Mouse (Mus musculus): ENCODE measurements around the gene Rsad1. TPM values are rescaled to one million over a fixed set of nuclear protein-coding genes. Genes with fewer than 3 reads are reported as not detected.

Rsad1 gene
- polyA plus RNA-seq, 1 experiment: 12.5 TPM

DNA sequence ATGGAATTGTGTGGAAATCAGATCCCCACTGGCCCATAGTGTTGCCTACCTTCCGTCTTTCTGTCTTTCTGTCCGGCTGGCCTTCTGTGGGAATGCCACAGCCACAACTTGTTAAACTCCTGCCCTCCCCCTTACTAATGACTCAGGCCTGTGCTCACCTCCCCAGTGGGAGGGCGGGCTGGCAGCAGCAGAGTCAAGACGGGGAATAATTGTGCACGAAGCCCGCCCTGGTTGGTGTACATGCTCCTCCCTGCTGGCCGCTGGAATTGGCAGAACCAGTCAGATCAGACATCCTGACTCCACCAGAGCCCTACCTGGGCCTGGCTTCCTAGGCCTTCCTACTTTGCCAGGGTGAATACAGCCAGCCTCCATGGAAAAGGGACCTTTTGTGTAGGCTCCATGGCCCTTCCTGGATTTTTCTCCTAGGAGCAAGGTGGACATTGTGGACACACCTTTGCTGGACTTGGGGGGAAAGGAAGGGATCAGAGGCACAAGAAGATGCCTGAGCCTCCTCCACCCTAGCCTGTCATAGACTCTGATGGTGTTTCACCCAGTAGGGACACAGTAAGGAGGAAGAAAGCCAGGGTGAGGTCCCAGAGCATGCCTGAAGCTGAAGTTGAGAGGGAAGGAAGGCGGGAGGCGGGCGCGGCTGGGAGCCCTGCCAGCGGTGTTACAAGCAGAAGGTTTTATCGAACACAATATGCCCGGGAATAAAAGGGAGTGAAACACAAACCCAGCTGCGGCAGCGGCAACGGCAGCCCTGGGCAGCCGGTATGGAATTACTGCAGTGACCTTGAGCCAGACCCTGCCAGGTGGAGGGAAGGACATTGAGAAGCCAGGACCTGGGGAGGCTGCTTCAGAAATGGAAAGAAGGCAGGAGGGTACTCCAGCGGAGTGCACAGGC is 50.7 kb downstream of the Rsad1 start:
- DNase-seq (ENCODE audit: extremely low spot score in 1 of 2, low spot score in 1 of 2): peak in 1 of 2 experiments; percentile 65

DNA sequence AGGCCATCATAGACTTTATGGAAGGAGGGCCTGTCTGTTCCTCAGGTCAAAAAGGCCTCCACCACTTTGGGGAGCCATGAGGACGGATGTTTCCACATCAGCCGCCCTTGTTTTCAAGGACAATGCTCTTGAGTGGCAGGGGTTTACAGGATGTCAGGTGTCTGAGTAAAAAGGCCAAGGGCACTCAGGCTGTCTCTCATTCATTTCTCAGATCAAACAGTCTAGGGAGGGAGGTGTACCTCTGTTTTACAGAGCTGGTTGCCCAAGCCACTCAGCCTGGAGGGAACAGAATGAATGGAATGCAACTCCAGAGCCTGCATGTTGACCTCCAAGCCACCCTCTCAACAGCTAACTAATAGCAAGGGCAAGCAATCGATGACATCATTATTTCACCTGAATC is 53.6 kb downstream of the Rsad1 start:
- no peak for DNase-seq (ENCODE audit: extremely low spot score in 1 of 2, low spot score in 1 of 2)

DNA sequence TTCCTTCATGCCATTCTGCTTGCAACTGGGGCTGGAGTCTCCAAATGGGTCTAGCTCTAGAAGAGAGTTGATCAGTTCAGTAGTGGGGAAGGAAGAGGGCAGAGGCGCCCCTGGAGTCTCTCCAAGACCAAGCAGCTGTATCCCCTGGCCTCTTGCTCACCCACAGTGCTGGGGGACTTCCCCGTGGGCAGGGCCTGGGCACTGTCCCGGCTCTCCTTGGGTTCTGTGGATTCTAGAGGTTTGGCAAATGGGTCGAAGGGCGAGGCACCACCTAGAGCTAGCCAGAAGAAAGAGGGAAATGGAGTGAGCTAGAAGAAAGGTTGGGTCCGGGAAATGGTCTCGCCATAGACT is 57.3 kb downstream of the Rsad1 start:
- DNase-seq (ENCODE audit: extremely low spot score in 1 of 2, low spot score in 1 of 2): no peak

DNA sequence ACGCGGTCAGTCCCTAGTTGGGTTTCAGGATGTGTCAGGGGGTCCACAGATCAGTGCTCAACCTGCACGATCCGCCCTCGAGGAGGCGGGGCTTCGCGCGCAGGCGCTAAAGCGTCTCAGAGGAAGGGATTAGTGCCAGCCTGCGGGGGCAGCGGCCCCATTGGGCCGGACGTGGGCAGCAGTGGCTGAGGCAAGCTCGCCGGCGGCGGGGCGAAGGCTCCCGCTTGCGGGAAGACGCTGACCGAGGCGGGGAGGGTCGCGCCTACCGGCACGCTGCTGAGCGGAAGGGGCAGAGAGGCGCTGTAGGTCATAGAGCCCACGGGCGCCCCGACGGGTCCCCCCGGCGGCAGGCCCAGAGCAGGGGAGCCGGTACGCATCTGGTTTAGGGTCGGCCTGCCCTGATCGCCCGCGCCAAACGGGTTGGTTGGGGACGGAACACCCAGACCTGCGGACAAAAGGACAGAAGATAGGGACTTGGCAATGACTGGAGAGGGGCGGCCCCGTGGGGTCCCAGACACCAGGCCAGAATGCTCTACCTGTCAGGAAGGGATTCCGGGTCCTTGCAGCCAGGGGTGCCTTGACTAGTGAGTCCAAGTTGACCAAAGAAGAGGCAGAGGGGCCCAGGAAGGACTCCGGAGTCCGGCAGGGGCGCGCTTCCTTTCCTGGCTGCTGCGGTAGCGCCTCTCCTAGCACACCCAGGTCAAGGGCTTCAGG is 57.9 kb downstream of the Rsad1 start:
- DNase-seq (ENCODE audit: extremely low spot score in 1 of 2, low spot score in 1 of 2): peak in 1 of 2 experiments; percentile 69

Other genes starting within 250 kb of the Rsad1 start
- 181 and 209 TPM in 2 replicates for gene Luc7l3, start 227.3 kb downstream of the Rsad1 start, polyA plus RNA-seq (2012; rRNA removed)
- gene Ankrd40, start 221.3 kb downstream of the Rsad1 start, polyA plus RNA-seq (2012; rRNA removed): 138 and 164 TPM in 2 replicates
- 1.9 and 2.5 TPM in 2 replicates for gene Abcc3, start 156.3 kb downstream of the Rsad1 start, polyA plus RNA-seq (2012; rRNA removed)
- gene Cacna1g, start 75.1 kb downstream of the Rsad1 start, polyA plus RNA-seq (2012; rRNA removed): 188 and 191 TPM in 2 replicates
- gene Spata20, start 63.1 kb downstream of the Rsad1 start, polyA plus RNA-seq (2012; rRNA removed): 0.24 and 0.34 TPM in 2 replicates
- gene Epn3, start 49.3 kb downstream of the Rsad1 start, polyA plus RNA-seq (2012; rRNA removed): 0.60 and 1.2 TPM in 2 replicates
- 1.9 and 2.0 TPM in 2 replicates for gene Mycbpap, start 27.5 kb downstream of the Rsad1 start, polyA plus RNA-seq (2012; rRNA removed)
- gene Chad, start 15.8 kb upstream of the Rsad1 start, polyA plus RNA-seq (2012; rRNA removed): 0.11 and 0.22 TPM in 2 replicates
- gene Acsf2, start 52.6 kb upstream of the Rsad1 start, polyA plus RNA-seq (2012; rRNA removed): 16.1 and 17.0 TPM in 2 replicates
- gene Lrrc59, start 80.5 kb upstream of the Rsad1 start, polyA plus RNA-seq (2012; rRNA removed): 67.1 and 76.3 TPM in 2 replicates
- gene Mrpl27, start 104.5 kb upstream of the Rsad1 start, polyA plus RNA-seq (2012; rRNA removed): 112 and 136 TPM in 2 replicates
- 0.30 and 0.42 TPM in 2 replicates for gene Eme1, start 104.7 kb upstream of the Rsad1 start, polyA plus RNA-seq (2012; rRNA removed)
- 26.6 and 27.0 TPM in 2 replicates for gene Xylt2, start 128.3 kb upstream of the Rsad1 start, polyA plus RNA-seq (2012; rRNA removed)
- not detected in 2 replicates for gene Gm11541, start 155.2 kb upstream of the Rsad1 start, polyA plus RNA-seq (2012; rRNA removed)
- gene Cdc34b, start 192.5 kb upstream of the Rsad1 start, polyA plus RNA-seq (2012; rRNA removed): 0.13 and 0.26 TPM in 2 replicates
- gene Tmem92, start 233.4 kb upstream of the Rsad1 start, polyA plus RNA-seq (2012; rRNA removed): 0.04 TPM in 1 of 2 replicates, not detected in the other

Measured in frontal cortex, adult 2 months (tissue).